Mouse (Mus musculus) spleen, postnatal 4 days (tissue): ENCODE measurements around the gene Mrpl34.
"Not testable (repeated sequence)": the region's sequence is repeated elsewhere in the genome, so short reads cannot be mapped to it uniquely, and the experiment has no call there.

Source experiments
- DNase-seq, 2 experiments: peaks; one replicate each; pipeline ENCODE4 v3.0.0; 2022; ENCODE audit warnings: low spot score in 2 of 2

Gene Mrpl34

DNA sequence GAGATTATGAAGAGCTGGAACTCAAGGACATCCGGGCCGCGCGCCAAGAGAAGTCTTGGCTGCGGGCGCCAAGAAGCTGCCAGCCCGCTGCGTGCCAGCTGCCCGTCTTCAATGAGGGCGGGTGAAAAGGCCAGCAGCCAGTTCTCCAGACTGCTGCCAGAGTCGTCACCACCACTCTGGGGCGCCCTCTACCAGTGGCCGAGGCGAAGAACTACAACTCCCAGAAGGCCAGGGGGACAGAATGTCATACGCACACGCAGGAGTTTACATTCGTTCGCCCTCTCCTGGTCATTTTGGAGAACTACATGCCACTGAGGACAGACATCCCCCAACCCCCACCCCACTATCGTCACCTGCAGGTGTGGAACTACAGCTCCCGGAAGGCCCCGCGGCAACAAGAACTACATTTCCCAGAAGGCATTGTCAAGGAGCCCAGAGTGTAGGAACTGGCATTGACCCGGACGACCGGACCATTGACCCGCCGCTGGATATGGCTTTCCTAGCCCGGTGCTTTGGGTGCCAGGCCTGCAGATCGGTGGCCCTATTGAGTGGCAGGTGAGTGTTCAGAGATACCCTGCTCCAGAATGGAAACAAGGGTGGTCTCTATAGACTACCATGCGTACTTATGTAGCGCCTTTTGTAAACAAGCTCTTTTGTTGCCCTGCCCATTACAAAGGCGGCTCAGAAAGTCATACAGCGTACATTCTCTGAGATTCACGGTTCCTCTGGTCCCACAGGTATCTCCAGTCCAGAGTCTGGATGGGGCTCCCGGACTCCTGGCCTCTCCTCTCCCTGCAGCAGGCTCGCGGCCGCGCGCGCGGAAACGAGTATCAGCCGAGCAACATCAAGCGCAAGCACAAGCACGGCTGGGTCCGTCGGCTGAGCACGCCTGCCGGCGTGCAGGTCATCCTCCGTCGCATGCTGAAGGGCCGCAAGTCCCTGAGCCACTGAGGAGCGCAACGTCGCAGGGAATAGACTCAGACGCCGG, at the start of gene Mrpl34:
TSS of gene Mrpl34 (plus strand) at position 447 of the 988 bp plus-strand sequence.
- DNase-seq: peak; percentile 98 to 99

DNA sequence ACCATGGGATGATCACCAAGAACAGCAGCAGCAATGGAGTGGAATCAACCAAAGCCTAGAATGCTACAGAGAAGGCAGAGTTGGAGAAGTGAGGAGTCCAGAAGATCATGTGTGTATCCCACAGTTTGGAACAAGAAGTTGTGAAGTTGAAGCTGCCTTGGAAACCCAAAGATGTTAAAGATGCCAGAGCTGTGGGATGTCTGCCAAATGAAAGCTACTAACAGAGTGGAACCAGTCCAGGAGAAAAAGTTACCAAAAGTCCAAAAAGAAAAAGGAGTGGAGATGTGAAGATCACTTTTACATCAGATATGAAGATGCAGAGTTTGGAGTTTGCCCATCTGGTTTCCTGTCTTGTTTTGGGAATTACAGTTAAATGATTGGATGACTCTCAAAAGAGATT, 42.6 kb upstream of the Mrpl34 start:
- no peak for DNase-seq

DNA sequence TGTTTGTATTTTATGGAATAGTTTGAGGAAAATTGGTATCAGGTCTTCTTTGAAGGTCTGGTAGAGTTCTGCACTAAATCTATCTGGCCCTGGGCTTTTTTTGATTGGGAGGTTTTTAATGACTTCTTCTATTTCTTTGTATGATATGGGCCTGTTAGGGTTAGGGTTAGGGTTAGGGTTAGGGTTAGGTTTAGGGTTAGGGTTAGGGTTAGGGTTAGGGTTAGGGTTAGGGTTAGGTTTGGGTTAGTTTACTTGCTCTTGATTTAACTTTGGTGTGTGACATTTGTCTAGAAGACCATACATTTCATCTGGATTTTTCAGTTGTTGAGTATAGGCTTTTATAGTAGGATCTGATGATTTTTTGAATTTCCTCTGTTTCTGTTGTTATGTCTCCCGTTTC, 31.8 kb upstream of the Mrpl34 start:
- DNase-seq: not testable (repeated sequence)

DNA sequence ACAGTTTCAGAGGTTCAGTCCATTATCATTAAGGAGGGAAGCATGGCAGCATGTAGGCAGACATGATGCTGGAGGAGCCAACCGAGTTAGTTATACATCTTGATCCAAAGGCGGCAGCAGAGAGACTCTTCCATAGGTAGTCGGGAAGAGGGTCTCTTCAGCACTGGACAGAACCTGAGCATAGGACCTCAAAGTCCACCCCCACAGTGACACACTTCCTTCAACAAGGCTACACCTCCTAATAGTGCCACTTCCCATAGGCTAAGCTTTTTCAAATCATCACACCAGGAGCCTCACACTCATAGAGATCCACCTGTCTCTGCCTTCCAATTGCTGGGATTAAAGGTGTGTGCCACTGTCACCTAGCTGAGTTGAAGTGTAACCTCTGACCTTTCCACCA, 27.7 kb upstream of the Mrpl34 start:
- DNase-seq: no peak

DNA sequence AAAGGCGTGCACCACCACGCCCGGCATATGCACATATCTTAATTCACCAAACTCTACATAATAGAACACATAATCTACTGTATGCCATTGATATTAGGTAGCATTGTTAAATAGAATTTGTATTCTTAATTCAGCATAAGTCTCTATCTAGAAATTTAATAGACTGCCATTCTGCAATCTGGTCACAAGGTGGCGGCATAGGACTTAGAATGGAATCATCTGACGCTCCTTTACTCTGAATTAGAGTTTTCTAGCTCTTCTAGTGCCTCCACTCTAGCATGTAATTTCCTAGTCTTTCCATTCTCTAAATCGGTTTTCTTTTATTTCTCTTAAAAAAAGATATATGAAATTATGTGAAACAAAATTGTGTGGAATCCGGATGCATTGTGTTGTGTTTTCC, 23.4 kb upstream of the Mrpl34 start:
- peak; percentile 44 to 81 for DNase-seq

DNA sequence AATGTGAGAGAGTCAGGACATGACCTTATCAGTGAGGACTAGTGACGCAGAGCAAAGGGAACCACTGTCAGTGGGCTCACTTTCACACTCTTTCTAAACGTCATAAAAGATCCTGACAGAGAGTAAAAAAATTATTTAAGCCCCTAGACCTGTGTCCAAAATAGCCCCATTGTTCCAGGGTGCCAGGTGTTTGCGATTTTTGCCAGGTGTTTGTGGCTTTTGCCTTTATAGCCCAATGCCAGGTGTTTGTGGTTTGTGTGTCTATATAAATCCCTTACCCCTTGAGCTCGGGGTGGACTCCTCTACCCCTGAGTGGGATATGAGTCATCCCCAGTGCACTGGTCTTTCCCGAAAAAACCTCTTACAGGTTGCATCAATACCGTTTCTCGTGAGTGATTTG, 19.7 kb upstream of the Mrpl34 start:
- DNase-seq: no peak

DNA sequence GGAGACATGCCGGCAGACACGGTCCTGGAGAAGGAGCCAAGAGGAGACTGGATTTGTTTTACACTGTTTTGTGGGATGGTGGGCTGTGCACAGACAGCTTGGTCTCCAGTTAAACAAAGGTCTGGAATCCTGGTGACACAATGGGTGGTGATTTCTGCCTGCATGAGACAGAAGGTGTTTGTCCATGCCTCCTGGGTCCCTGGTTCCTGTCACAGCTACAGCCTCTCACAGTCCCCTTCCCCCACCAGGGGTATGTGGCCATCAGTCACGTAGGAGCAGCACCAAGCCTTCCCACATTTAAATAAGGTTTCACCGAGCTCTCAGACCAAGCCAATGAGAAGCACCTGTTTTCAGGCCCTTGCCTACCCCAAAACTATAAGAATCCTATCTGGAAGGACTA, 13.4 kb upstream of the Mrpl34 start:
- DNase-seq: peak in 1 of 2 experiments; percentile 50

DNA sequence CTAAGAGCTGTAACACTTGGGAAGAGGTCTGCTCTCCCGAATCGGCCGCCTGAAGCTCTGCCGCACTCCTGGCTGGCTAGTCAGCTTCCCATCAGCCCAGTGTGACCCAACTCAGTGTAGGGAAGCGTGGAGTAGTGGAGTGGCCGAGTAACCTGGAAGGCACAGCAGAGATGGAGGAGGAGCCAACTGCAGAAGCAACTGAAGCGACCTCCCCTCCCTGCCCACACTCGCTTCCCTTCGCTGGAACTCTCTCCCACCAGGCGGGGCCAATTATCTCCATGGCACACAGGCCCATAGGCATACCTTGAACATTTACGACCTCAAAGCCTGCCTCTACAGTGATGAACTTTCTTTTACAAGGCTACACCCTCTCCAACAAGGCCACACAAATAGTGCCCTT, 13.0 kb upstream of the Mrpl34 start:
- peak in 1 of 2 experiments; percentile 52 for DNase-seq

DNA sequence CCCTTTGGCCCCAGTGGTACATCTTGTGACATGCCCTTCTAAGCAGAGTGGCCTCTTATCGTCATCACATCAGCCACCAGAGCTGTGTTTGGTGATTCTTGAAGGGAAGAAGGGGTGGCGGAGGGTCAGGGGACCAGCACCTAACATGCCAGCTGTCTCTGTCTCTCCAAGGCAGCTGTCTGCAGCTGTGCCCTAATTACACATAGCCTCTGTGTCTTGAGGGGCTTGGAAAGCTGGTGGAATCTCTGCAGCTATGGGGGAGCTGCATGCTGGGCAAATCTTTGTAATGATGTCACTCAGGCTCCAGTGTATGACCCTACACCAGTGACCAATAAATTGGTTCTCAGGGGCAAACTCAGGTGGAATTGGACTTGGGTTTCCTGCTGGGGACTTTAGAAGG, 12.1 kb upstream of the Mrpl34 start:
- peak in 1 of 2 experiments; percentile 40 for DNase-seq

DNA sequence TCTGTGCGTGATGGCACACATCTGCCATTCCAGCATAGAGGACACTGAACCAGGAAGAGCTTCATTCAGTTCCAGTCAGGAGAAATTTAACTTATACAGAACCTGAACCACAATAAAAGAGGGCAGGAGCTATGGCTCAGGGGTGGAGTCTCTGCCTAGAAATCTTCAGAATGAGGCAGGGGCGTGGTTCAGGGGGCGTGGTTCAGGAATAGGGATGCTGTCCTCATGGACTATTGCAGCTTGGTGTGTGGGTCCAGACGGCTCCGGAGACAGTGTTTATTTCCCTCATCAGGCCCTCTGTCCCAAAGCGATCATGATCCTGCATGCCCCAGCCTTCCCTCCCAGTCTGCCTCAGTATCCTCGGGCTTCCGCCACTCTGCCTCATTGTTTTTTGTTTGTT, 10.1 kb upstream of the Mrpl34 start:
- DNase-seq: peak; percentile 9 to 54

DNA sequence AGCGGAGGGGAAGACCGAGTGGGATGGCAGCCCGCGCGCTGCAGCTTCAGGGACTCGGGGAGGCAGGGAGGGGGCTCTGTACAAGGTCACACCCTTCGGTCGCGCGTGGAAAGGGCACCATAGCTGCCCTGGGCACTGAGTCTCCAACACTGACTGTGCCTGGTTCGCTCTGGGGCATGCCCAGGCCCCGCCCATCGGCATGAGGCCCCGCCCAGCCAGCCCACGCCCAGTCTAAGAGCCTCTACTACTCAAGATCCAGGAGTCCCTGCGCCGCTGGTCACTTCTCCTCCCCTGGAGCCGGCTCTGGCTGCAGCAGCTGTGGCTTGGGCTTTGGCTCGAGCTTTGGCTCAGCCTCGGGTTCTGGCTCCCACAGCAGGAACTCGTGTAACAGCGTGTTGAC, 7.9 kb upstream of the Mrpl34 start:
- DNase-seq: peak; percentile 24 to 66

DNA sequence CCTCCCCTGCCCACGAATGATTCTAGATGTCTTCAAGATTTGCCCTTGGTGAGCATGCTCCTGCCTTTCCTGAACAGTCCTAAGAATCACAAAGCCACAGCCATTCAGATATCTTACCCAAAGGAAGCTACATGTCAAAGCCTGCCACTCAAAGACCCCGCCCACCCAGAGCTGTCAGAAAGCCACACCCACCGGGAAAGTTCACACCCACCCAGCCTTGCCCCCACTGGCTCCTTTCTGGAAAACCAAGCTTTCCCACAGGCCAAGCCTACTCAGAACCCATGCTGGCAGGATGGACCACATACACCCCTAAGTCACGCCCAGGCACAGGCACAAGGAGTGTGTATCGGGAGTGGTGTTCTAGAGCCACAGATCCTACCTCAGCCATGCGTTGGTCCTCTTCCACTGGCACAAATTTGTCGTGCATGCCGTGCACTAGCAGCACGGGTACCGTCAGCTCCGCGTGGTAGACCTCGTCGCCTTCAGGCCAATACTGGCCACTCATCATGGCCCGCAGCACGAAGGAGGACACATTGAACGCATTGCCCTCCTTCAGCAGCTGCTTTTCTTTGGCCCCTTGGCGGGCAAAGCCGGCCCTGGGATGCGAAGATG, 7.0 kb upstream of the Mrpl34 start:
- peak in 1 of 2 experiments; percentile 11 for DNase-seq

DNA sequence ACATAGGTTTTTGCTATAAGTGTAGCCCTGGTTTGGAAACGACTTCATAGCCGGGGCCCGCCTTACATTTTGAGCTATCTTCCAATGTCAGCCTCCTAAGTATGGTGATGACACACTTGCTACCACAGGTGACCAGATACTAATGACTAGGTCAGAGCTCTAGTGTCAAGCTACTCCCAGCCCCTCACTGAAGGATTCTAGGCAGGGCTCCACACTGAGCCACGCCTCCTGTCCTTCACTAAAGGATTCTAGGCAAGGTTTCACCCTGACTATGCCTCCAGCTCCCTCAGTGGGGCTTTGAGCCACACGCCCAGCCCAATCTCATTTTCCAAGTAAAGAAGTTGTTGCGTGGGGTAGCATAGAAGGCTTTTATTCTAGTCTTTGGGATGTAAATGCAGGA, 4.0 kb upstream of the Mrpl34 start:
- DNase-seq: no peak

DNA sequence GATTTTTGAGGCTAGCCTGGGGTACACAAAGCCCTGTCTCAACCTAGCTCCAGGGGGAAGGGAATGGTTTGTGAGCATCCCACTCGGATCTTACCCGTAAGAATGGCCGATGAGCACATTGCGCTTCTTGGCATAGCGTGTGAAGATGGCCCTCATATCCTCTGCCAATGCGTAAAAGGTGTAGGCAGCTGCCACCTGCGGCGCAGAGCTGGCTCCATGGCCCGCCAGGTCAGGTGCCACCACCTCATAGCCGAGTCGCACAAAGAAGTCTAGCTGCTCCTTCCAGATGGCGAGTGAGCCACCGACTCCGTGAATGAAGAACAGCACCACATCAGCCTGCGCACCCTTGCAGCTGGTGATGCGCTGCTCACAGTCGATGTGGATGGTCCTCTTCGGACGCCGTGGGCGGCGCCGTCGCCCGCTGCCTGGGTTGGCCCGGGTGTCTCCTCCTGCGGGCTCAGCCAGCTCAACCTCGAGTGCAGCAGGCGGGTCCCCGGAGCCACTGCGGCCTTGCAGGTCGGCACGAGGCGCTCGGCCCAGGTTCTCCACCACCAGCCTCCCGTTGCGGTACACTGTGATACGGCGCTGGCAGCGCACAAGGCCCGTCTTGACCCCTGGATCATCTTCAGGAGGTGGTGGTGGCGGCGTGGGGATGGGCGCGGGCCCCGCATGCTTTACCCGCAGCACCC, 3.5 kb upstream of the Mrpl34 start:
- peak in 1 of 2 experiments; percentile 70 for DNase-seq

DNA sequence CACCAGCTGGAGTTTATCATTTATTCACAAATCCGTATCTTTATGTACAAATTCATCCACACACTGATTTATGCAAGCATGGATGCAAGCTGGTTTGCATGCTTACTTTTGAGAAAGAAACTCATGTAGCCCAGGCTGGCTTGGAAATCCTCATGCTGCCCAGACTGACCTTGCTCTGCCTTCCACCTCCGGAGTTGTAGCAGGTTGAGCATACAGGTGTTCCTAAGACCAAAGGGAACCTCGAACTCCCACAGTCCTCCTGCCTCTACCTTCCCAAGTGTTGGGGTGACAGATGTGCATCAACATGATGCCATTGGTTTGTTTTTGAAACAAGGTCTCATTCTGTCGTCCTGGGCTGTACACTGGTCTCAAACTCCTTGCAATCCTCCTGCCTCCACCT, 2.6 kb upstream of the Mrpl34 start:
- no peak for DNase-seq

DNA sequence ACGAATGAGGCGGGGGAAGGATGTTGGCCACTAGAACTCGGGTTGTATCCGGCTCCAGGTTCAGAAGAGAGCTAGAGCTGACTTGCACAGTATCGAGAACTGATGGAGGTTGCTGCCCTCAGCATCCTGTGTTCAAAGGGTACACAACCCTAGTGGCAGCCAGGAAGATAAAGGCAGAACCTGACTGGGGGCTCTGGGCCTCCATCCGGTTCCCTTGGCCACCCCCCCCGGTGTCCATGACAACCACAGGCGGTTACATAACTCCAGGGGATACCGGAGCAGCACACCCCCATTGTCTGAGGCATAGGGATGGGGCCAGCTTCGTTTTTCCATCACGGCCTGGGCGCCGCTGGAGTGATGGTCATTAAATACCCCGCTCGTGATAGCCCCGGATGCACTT, 2.0 kb upstream of the Mrpl34 start:
- DNase-seq: no peak

DNA sequence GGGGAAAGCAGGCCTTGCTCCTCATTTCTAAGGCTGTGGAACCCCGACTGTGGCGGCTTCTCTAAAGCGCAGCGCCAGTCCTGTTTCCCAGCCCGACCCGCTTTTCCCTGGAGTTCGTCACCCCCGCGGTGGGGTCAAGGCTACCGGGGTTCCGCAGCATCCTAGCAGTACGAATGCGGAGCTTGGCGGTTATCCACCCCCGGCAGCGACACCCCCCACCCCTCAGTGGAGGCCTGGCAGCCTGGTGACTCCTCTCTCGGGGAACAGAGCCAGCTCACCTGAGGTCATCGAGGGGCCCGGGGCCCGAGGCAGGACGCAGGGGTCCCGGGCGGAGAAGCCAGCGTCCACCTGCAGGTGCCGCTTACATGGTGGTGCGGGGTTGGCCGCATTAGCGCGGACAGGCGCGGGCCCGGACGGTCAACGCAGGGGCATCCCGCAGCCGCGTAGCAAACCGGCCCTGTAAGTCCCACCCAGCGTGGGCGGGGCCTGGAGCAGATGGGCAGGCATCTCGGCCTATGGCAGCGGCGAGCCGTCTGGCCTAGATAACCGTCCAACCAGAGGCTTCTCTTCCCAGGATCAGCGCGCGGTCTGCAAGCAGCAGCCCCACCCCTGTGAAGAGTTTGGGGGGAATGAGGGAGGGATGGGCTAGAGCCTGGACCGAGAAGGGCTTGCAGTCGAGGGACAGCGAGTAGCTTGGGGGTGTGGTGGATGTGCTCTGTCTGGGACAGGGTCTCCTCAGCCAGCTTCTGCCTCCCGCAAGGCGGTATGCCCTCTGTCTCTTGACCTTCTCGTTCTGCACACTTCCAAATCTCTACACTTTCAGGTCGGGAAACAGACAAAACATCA, 1.3 kb upstream of the Mrpl34 start, which contains the start of gene Abhd8:
TSS of gene Abhd8 (minus strand) at position 468 of the 846 bp plus-strand sequence.
- peak; percentile 97 to 99 for DNase-seq

DNA sequence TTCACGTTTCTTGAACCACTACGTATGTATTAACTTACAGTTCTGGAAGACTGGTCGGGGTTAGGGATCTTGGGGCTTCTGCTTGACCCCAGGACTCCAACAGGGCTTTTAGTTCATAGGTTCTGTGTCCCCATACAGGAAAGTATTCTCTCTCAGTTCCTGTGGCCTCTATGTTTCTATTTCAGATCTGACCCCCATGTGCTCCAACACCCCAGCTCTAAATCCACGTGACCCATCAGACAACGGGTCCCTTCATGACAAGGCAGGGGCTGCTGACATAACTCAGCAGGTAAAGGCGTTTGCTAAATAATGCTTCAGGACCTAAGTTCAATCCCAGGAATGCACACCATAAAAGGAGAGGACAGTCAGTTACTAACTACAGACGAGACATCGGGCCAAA, 974 bp downstream of the Mrpl34 start:
- DNase-seq: no peak

DNA sequence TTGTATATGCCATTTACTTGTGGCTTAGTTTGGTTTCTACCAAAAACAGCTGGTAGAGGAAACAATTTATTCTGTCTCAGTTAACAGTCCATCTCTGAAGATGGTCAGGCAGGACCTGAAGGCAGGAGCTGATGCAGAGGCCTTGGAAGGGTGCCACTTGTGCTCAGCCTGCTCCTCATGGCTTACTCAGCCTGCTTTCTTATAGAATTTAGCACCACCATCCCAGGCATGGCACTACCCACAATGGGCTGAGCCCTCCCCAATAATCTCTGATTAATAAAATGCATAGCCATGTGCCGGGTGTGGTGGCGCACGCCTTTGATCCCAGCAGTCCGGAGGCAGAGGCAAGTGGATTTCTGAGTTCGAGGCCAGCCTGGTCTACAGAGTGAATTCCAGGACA, 1.4 kb downstream of the Mrpl34 start:
- no peak for DNase-seq

DNA sequence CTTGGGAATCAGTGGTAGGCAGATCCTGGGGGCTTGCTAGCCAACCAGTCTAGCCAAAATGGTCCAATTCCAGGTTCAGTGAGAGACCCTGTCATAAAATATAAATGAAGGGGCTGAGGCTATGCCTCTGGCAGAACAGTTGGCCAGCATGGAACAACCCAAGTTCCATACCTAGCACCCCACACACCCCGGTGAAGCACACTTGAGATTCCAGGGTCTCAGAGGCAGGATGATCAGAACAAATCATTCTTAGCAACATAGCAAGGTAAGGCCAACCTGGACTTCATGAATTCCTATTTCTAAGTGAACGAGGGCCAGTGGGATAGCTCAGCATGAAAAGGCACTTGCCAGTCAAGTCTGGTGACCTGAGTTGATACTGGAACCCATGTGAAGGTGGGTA, 2.4 kb downstream of the Mrpl34 start:
- no peak for DNase-seq

DNA sequence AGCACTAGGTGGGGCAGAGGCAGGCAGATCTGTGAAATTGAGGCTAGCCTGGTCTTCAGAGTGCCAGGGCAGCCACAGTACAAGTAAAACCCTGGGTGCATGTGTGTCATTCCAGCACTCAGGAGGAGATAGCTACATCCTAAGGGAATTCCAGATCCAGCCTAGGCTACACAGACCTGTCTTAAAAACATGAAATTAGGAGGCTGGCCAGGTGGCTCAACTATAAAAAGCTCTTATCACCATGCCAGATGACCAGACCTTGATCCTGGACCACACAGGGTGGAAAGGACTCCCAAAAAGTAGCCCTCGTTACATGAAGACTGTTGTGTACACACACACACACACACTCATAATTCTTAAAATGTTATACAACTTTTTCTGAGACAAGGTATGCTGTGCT, 3.2 kb downstream of the Mrpl34 start:
- no peak for DNase-seq
